Mouse (Mus musculus) intestine, embryonic 14.5 days (tissue): Measurements from ENCODE around the gene Cabp2. TPM values are rescaled to one million over a fixed set of nuclear protein-coding genes. Genes with fewer than 3 reads are reported as not detected.
"Not testable (repeated sequence)": the region's sequence is repeated elsewhere in the genome, so short reads cannot be mapped to it uniquely, and the experiment has no call there.

Experiments
- ATAC-seq: fragments of 200-750 bp; cut with Nextera tagmentation; replicated peaks from 2 replicates; pipeline ENCODE4 v1.8.0; 2017; ENCODE audit warnings: low read depth, moderate number of reproducible peaks, moderate TSS enrichment, moderate library complexity; ENCODE audit not compliant: low FRiP score, low TSS enrichment
- DNase-seq: peaks from one replicate; pipeline ENCODE4 v3.0.0-alpha.2; 2018; ENCODE audit warnings: low spot score
- H3K27ac ChIP-seq: fragments of 300-500 bp; sonication (generic); 2 replicates; pipeline ENCODE4 v1.5.1; 2014; ENCODE audit warnings: low read depth, mild to moderate bottlenecking, control low read depth
- H3K27me3 ChIP-seq: fragments of 300-500 bp; sonication (generic); replicated peaks from 2 replicates; pipeline ENCODE4 v1.6.1; 2014; ENCODE audit warnings: low read length, control low read depth; ENCODE audit not compliant: control insufficient read depth, insufficient read depth
- H3K36me3 ChIP-seq: fragments of 300-500 bp; sonication (generic); 2 replicates; pipeline ENCODE4 v1.6.1; 2014; ENCODE audit warnings: low read length, control low read depth; ENCODE audit not compliant: control insufficient read depth, insufficient read depth
- H3K4me1 ChIP-seq: fragments of 300-500 bp; sonication (generic); replicated peaks from 2 replicates; pipeline ENCODE4 v1.6.1; 2014; ENCODE audit warnings: low read length, control low read depth, mixed read lengths; ENCODE audit not compliant: control insufficient read depth, insufficient read depth
- H3K4me2 ChIP-seq: fragments of 300-500 bp; sonication (generic); 2 replicates; pipeline ENCODE4 v1.6.1; 2014; ENCODE audit warnings: low read length
- H3K4me3 ChIP-seq: fragments of 300-500 bp; sonication (generic); 2 replicates; pipeline ENCODE4 v1.5.1; 2014; ENCODE audit warnings: low read depth, low read length, control low read depth, mixed read lengths
- H3K9ac ChIP-seq: fragments of 300-500 bp; sonication (generic); 2 replicates; pipeline ENCODE4 v1.6.1; 2014; ENCODE audit warnings: mild to moderate bottlenecking, low read length
- H3K9me3 ChIP-seq: fragments of 300-500 bp; sonication (generic); 2 replicates; pipeline ENCODE4 v1.6.1; 2016; ENCODE audit warnings: low read length, control low read depth; ENCODE audit not compliant: control insufficient read depth
- WGBS: fragments of 180-500 bp; shearing (Covaris S2); extraction: QIAGEN DNeasy Blood & Tissue Kit; methylation state at CpG from one replicate; pipeline ENCODE4 v1.1.7; 2014; 5-methylcytosine and 5-hydroxymethylcytosine counted together
- polyA plus RNA-seq: library from polyadenylated mRNA; unstranded; fragments of >200 nt; fragmentation: Nextera tagmentation; extraction: Ambion mirVana; gene quantifications from 2 replicates; pipeline ENCODE4 v1.2.1, GENCODE M21; 2014

Gene Cabp2
- polyA plus RNA-seq, 1 experiment from 2014 or later = 0.57 TPM

- ATAC-seq = no peak
- H3K4me3 ChIP-seq = no peak overlapping the region
- no peak for DNase-seq
- no peaks in the 10 kb centered on the region for H3K9me3 ChIP-seq
- H3K27me3 ChIP-seq = no peaks in the 10 kb centered on the region
- no peak overlapping the region for H3K27ac ChIP-seq
- H3K4me2 ChIP-seq = no peak overlapping the region
- H3K4me1 ChIP-seq = no peaks in the 10 kb centered on the region
- peaks cover 38% of the 10 kb centered on the region for H3K36me3 ChIP-seq
- 90% methylated on average over 4 of the region's 4 CpGs for WGBS
- H3K9ac ChIP-seq = no peak overlapping the region
These were observed 53.0 kb downstream of the Cabp2 start for GRCm38 (mm10) chr19:4134354-4134753.

GRCm38 (mm10) chr19:4135229-4135962 is 54.0 kb downstream of the Cabp2 start:
- H3K4me1 ChIP-seq, H3K4me2 ChIP-seq, ATAC-seq, H3K27me3 ChIP-seq, H3K4me3 ChIP-seq, DNase-seq, H3K9me3 ChIP-seq, H3K9ac ChIP-seq, H3K27ac ChIP-seq: not testable (repeated sequence)
- H3K36me3 ChIP-seq = peaks cover 30% of the 10 kb centered on the region
- WGBS = 89% methylated on average over 6 of the region's 6 CpGs

GRCm38 (mm10) chr19:4135963-4136345 is 54.6 kb downstream of the Cabp2 start:
- not testable (repeated sequence) for H3K4me3 ChIP-seq, H3K27me3 ChIP-seq, DNase-seq, H3K4me1 ChIP-seq, H3K4me2 ChIP-seq, H3K9me3 ChIP-seq, H3K27ac ChIP-seq, H3K9ac ChIP-seq
- ATAC-seq = peak; percentile 43; the same call in 1 of the 2 replicates
- H3K36me3 ChIP-seq = peaks cover 25% of the 10 kb centered on the region
- 27% methylated on average over 8 of the region's 8 CpGs for WGBS

GRCm38 (mm10) chr19:4136463-4136862 is 55.1 kb downstream of the Cabp2 start:
- Histone ChIP-seq H3K27ac (no peak overlapping the region), H3K4me1 (no peaks in the 10 kb centered on the region), H3K36me3 (peaks cover 19% of the 10 kb centered on the region), H3K9ac (no peak overlapping the region), H3K9me3 (no peaks in the 10 kb centered on the region), H3K27me3 (no peaks in the 10 kb centered on the region), H3K4me2 (no peak overlapping the region), H3K4me3 (no peak overlapping the region)
- WGBS = 78% methylated on average over 5 of the region's 5 CpGs
- ATAC-seq (no peak), DNase-seq (no peak)

Other genes with a start within 250 kb of the Cabp2 start
- gene Chka, start 229.8 kb upstream of the Cabp2 start, polyA plus RNA-seq = 48.8 and 54.0 TPM in 2 replicates
- gene Tcirg1, start 174.4 kb upstream of the Cabp2 start, polyA plus RNA-seq = 34.8 and 40.5 TPM in 2 replicates
- 374 and 390 TPM in 2 replicates for gene Ndufs8, start 168.8 kb upstream of the Cabp2 start, polyA plus RNA-seq
- 1.9 and 2.3 TPM in 2 replicates for gene Aldh3b1, start 151.8 kb upstream of the Cabp2 start, polyA plus RNA-seq
- 14.4 and 16.0 TPM in 2 replicates for gene Unc93b1, start 146.4 kb upstream of the Cabp2 start, polyA plus RNA-seq
- gene Aldh3b3, start 122.9 kb upstream of the Cabp2 start, polyA plus RNA-seq = not detected in 2 replicates
- 0.99 and 1.0 TPM in 2 replicates for gene Aldh3b2, start 109.2 kb upstream of the Cabp2 start, polyA plus RNA-seq
- 13.0 and 13.5 TPM in 2 replicates for gene Acy3, start 95.0 kb upstream of the Cabp2 start, polyA plus RNA-seq
- gene Tbx10, start 88.8 kb upstream of the Cabp2 start, polyA plus RNA-seq = 0.13 and 0.16 TPM in 2 replicates
- gene Nudt8, start 81.0 kb upstream of the Cabp2 start, polyA plus RNA-seq = 42.1 and 42.7 TPM in 2 replicates
- 2.4 and 2.9 TPM in 2 replicates for gene Gm49405, start 81.0 kb upstream of the Cabp2 start, polyA plus RNA-seq
- 3.6 and 3.9 TPM in 2 replicates for gene Doc2g, start 78.3 kb upstream of the Cabp2 start, polyA plus RNA-seq
- 247 and 248 TPM in 2 replicates for gene Ndufv1, start 68.8 kb upstream of the Cabp2 start, polyA plus RNA-seq
- gene Gstp1, start 43.6 kb upstream of the Cabp2 start, polyA plus RNA-seq = 746 and 810 TPM in 2 replicates
- gene Gstp2, start 35.6 kb upstream of the Cabp2 start, polyA plus RNA-seq = 7.8 and 8.8 TPM in 2 replicates
- 1.0 and 1.3 TPM in 2 replicates for gene Gstp3, start 22.0 kb upstream of the Cabp2 start, polyA plus RNA-seq
- 87.4 and 103 TPM in 2 replicates for gene Cdk2ap2, start 15.6 kb downstream of the Cabp2 start, polyA plus RNA-seq
- 13.3 and 14.3 TPM in 2 replicates for gene Pitpnm1, start 18.4 kb downstream of the Cabp2 start, polyA plus RNA-seq
- gene Aip, start 44.3 kb downstream of the Cabp2 start, polyA plus RNA-seq = 89.7 and 96.0 TPM in 2 replicates
- gene Gpr152, start 58.2 kb downstream of the Cabp2 start, polyA plus RNA-seq = not detected in 2 replicates
- gene Cabp4, start 62.5 kb downstream of the Cabp2 start, polyA plus RNA-seq = 0.08 TPM in 1 of 2 replicates, not detected in the other
- 174 and 189 TPM in 2 replicates for gene Coro1b, start 67.0 kb downstream of the Cabp2 start, polyA plus RNA-seq
- gene Ptprcap, start 72.0 kb downstream of the Cabp2 start, polyA plus RNA-seq = 3.1 and 3.3 TPM in 2 replicates
- gene Rps6kb2, start 81.8 kb downstream of the Cabp2 start, polyA plus RNA-seq = 37.4 and 40.6 TPM in 2 replicates
- 2.3 and 3.1 TPM in 2 replicates for gene Carns1, start 93.9 kb downstream of the Cabp2 start, polyA plus RNA-seq
- gene Tbc1d10c, start 109.7 kb downstream of the Cabp2 start, polyA plus RNA-seq = 3.9 and 4.4 TPM in 2 replicates
- gene Ppp1ca, start 110.5 kb downstream of the Cabp2 start, polyA plus RNA-seq = 837 and 863 TPM in 2 replicates
- 33.2 and 38.3 TPM in 2 replicates for gene Rad9a, start 120.1 kb downstream of the Cabp2 start, polyA plus RNA-seq
- 6.9 and 7.5 TPM in 2 replicates for gene Clcf1, start 132.7 kb downstream of the Cabp2 start, polyA plus RNA-seq
- not detected in 2 replicates for gene AC109138.7, start 132.8 kb downstream of the Cabp2 start, polyA plus RNA-seq
- gene Pold4, start 150.3 kb downstream of the Cabp2 start, polyA plus RNA-seq = 30.8 and 30.9 TPM in 2 replicates
- 21.7 and 25.4 TPM in 2 replicates for gene Ssh3, start 187.6 kb downstream of the Cabp2 start, polyA plus RNA-seq
- 6.4 and 7.8 TPM in 2 replicates for gene Ankrd13d, start 201.6 kb downstream of the Cabp2 start, polyA plus RNA-seq
- 19.2 and 21.9 TPM in 2 replicates for gene Grk2, start 224.6 kb downstream of the Cabp2 start, polyA plus RNA-seq